Mouse (Mus musculus) CH12.LX (cell line): Measurements from ENCODE around the gene Myrf.

Source experiments
- CTCF ChIP-seq, 2 experiments: IDR thresholded peaks in 1 of 2; conservative IDR thresholded peaks in 1 of 2; 2 replicates each; pipeline ENCODE4 v1.5.1; 2011 to 2012; ENCODE audit warnings: low read depth in 2 of 2, low read length in 2 of 2, improper control_type of control experiment in 1 of 2, inconsistent platforms in 1 of 2, mild to moderate bottlenecking in 1 of 2, moderate library complexity in 1 of 2
- ELF1 ChIP-seq: IDR thresholded peaks from 2 replicates; pipeline ENCODE4 v1.6.1; 2014; ENCODE audit warnings: low read depth, mild to moderate bottlenecking, inconsistent platforms, low read length, improper control_type of control experiment
- GABPA ChIP-seq: IDR thresholded peaks from 2 replicates; pipeline ENCODE4 v1.6.1; 2012; ENCODE audit warnings: low read depth, low read length, improper control_type of control experiment, inconsistent platforms; ENCODE audit not compliant: insufficient replicate concordance
- HCFC1 ChIP-seq: IDR thresholded peaks from 2 replicates; pipeline ENCODE4 v1.6.1; 2012; ENCODE audit warnings: low read depth, mild to moderate bottlenecking, inconsistent platforms, low read length, improper control_type of control experiment
- MYC ChIP-seq: IDR thresholded peaks from 2 replicates; pipeline ENCODE4 v1.6.1; 2011; ENCODE audit warnings: low read depth, mild to moderate bottlenecking, improper control_type of control experiment, low read length
- POLR2A ChIP-seq: IDR thresholded peaks from 2 replicates; pipeline ENCODE4 v1.6.1; 2011; ENCODE audit warnings: low read depth, mild to moderate bottlenecking, improper control_type of control experiment, low read length

DNA sequence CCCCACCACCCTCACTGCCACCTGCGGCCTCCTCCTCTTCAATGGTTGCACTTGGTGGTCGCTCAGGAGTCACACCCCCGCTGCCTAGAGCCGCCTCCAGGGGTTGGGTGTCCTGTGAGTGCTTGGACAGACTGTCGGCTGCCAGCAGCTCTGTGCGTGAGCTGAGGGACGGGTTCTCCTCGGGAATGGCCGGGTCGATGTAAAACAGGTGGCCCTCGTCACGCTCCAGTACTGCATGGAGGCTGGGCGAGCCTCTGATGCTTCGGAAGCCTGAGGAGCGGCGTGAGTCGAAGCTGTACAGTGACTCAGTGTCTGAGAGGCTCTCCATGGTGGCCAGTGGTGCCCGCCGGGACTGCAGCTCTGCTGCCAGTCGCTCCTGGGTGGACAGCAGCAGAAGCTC lies 7.6 kb upstream of the Myrf start:
- no peak for TF ChIP-seq HCFC1
- TF ChIP-seq GABPA = no peak
- TF ChIP-seq CTCF (conservative IDR thresholded peaks at IDR 0.05 in 1 of 2, IDR thresholded peaks at IDR 0.05 in 1 of 2; ENCODE audit: low read depth in 2 of 2, low read length in 2 of 2) = no peak
- TF ChIP-seq ELF1 = no peak
- TF ChIP-seq POLR2A = no peak
- no peak for TF ChIP-seq MYC
